Mouse (Mus musculus) urinary bladder, postnatal 25 days (tissue): Measurements from ENCODE around the gene Rab36.

ENCODE experiments used
- DNase-seq: peaks from one replicate; pipeline ENCODE4 v3.0.0; 2022; ENCODE audit warnings: low spot score

The Rab36 gene

GRCm38 (mm10) chr10:75070281-75070976 is 33.6 kb downstream of the Rab36 start:
- DNase-seq: no peak

DNA sequence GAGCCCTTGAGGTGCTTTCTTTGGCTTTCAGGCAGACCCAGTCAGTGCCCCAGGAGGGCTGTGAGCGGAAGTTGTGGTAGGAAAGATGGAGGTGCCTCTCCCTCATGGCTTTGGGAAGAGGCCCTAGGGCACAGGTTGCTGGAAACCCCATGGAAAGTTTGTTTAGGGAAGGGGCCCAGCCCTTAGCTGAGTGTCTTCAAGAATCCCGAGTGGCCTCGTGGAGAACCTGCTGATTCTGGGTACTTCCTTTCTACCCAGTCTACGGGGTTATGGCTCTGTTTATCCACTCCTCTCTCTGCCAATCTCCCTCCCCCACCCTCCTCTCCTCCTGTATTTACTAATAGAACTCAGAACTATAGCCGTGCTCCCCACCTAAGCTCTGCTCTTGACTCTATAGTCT is 38.8 kb downstream of the Rab36 start:
- no peak for DNase-seq

- DNase-seq: no peak
Measured at GRCm38 (mm10) chr10:75078174-75079128, 41.6 kb downstream of the Rab36 start.

- DNase-seq: no peak
Measured at GRCm38 (mm10) chr10:75085330-75085729, 48.5 kb downstream of the Rab36 start.

- DNase-seq: no peak
Measured at GRCm38 (mm10) chr10:75088471-75088870, 51.6 kb downstream of the Rab36 start.

GRCm38 (mm10) chr10:75091478-75092152 is 54.8 kb downstream of the Rab36 start:
- DNase-seq: no peak

DNA sequence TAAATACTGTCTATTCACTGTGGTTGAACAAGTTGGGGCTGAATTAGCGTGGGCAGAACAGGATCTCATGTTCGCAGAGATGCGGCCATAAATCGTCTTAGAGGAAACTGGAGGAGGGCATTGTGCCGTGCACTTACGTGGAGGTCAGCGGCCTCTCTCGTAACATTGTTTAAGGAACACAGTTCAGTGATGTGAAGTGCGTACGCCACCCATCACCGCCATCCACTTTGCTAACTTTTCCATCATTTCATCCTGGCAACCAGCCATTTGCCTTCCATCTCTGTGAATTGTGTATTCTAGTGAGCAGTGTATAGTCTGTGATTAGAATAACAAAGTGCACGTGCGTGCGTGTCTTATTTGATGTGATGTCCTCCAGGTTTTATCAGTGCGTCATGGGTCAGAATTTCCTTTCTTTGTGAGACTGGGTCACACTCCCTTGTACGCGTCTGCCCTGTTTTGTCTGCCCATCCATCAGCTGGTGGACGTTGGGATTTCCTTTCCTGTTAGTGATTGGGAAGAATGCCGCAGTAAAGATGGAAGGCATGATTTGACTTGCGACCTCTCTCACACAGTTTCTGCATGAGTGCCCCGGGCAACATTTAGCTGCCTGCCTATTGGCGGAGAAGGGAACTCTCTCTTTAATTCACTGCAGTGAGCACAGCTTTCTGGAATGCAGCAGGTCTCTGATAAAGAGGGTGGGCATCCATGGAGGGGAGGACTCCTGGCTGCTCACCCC is 56.6 kb downstream of the Rab36 start:
- DNase-seq: no peak

DNA sequence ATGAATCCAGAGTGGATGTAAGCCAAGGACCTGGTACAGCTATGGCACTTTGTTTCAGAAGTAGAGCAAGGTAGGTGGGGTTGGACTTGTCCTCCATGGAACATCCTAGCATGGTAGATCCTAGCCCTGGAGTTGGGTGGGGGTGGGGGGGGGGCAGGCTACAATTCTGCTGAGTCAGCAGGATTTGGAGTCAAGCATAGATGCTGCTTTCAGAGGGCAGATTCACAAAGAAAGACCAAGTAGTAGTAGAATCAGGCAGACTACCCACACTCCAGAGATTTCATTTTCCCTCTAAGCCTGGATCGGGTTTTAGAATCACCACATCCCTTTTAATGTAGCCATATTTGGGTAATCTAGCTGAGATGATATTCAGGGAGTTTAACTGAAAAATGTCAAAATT is 57.5 kb downstream of the Rab36 start:
- no peak for DNase-seq

GRCm38 (mm10) chr10:75095216-75095615 is 58.4 kb downstream of the Rab36 start:
- no peak for DNase-seq

DNA sequence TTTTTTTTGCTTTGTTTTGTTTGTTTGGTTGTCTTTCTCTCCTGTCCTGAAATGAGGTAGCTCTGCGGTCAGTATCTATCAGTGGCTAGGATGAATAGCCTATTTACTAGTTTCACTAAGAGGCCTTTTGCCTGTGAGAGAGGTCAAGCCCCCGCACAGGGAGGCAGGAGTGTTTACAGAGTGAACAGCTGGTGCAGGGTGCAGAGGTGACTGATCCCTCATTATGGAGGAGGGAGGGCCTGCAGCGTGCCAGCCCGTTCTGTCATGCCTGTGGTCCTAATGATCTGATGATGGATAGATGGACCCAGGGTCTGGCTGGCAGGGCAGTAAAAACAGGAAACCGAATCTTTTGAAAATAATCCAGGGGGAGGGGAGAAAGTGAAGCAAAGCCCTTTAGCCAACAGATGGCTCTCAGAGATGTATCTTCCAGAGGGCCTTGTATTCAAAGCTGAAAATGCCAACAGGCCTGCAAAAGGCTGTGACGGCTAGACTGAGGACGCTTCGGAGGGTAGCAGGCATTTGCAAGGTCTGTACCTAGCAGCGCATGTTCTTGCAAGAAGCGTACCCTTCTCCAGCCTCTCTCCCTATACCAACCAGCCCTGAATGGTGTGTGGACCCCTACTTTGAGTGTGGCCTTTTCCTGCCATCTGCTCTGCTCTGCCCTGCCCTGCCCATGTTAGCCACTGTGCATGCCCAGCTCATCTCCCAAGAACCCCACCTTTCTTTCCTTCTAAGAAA is 61.8 kb downstream of the Rab36 start:
- no peak for DNase-seq

DNA sequence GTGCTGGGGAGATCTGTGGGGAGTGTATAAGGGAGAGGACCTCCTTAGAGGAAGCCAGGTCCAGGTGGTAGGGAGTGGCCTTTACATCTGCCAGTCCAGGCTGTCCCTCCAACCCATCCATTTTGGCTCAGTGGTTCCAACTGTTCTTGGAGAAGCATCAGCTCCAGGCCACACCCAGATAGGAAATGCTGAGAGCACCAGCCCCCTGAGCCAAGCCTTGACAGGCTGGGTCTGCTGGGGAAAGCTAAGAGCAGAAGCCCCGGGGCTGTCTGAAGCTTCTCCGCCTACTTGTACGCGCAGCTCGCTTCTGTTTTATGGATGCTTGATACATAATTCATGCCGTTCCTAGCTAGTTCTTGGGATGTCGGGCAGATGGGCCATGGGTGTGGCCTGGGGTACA is 63.4 kb downstream of the Rab36 start:
- no peak for DNase-seq

DNA sequence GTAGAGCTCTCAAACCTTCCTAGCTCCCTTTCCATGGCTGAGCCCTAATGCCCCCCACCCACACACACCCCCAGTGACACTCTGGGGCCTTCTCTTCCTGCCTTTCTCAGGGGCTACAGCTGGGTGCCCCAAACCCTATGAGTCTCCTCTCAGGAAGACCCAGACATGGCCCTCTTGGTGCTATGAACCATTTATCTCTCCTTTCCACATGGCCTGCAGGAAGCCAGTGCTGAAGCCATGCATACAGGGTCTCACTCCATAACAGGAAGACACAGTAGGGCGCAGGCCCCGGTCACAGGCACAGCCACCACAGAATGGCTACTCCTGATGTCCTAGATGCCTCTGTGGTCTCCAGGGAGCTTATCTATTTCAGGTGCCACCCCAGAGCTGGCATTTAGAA is 66.6 kb downstream of the Rab36 start:
- no peak for DNase-seq
